Mouse (Mus musculus) liver, adult 2 months (tissue): ENCODE results near the gene Pcgf5. TPM values are rescaled to one million over a fixed set of nuclear protein-coding genes. Genes with fewer than 3 reads are reported as not detected.

ENCODE experiments used
- DNase-seq: peaks from one replicate; pipeline ENCODE4 v3.0.0-alpha.2; 2011; ENCODE audit warnings: low read depth, low spot score; ENCODE audit errors: extremely low read depth
- H3K27ac ChIP-seq: fragments of 200-500 bp; replicated peaks from 2 replicates; pipeline ENCODE4 v1.5.1; 2012; ENCODE audit warnings: low read depth, mild to moderate bottlenecking, control low read depth, inconsistent platforms, low read length; ENCODE audit not compliant: insufficient read depth
- H3K27me3 ChIP-seq: fragments of 200-500 bp; 2 replicates; pipeline ENCODE4 v1.6.1; 2012; ENCODE audit warnings: mild to moderate bottlenecking, moderate library complexity, low read length, inconsistent platforms; ENCODE audit not compliant: control insufficient read depth, insufficient read depth
- H3K36me3 ChIP-seq: fragments of 200-500 bp; 2 replicates; pipeline ENCODE4 v1.6.1; 2012; ENCODE audit warnings: low read length, inconsistent platforms; ENCODE audit not compliant: control insufficient read depth, insufficient read depth
- H3K4me1 ChIP-seq: fragments of 200-500 bp; 2 replicates; pipeline ENCODE4 v1.6.1; 2011; ENCODE audit warnings: low read length; ENCODE audit not compliant: control insufficient read depth, insufficient read depth
- H3K4me3 ChIP-seq: fragments of 200-500 bp; 2 replicates; pipeline ENCODE4 v1.5.1; 2011; ENCODE audit warnings: low read depth, mild to moderate bottlenecking, control low read depth, low read length, moderate library complexity; ENCODE audit not compliant: insufficient read depth
- H3K79me2 ChIP-seq: fragments of 200-500 bp; 2 replicates; pipeline ENCODE4 v1.6.1; 2012; ENCODE audit warnings: inconsistent platforms, mild to moderate bottlenecking, low read length, moderate library complexity; ENCODE audit not compliant: control insufficient read depth, insufficient read depth
- H3K9ac ChIP-seq: fragments of 200-500 bp; 2 replicates; pipeline ENCODE4 v1.6.1; 2012; ENCODE audit warnings: low read depth, mild to moderate bottlenecking, control low read depth, inconsistent platforms, low read length
- CTCF ChIP-seq: fragments of 200-500 bp; IDR thresholded peaks from 2 replicates; pipeline ENCODE4 v1.5.1; 2011; ENCODE audit warnings: low read depth, low read length, control low read depth
- POLR2A ChIP-seq: fragments of 200-500 bp; IDR thresholded peaks from 2 replicates; pipeline ENCODE4 v1.6.1; 2011; ENCODE audit warnings: low read length, control low read depth; ENCODE audit not compliant: insufficient read depth; ENCODE audit errors: extremely low read depth
- WGBS: fragments of 180-500 bp; shearing (Covaris S2); methylation state at CpG from one replicate; pipeline ENCODE4 v1.1.7; 2018; 5-methylcytosine and 5-hydroxymethylcytosine counted together
- polyA plus RNA-seq: library from polyadenylated mRNA; depleted of rRNA; stranded (reverse); fragments of >200 nt; gene quantifications from 2 replicates; pipeline ENCODE4 v1.2.3, GENCODE M21; 2012
- total RNA-seq: library from RNA; depleted of rRNA; stranded (reverse); fragments of >200 nt; gene quantifications from 2 replicates; pipeline ENCODE4 v1.2.3, GENCODE M21; 2014

Gene Pcgf5
- total and polyA plus RNA-seq, 2 experiments, result 3.9 to 14.2 TPM

DNA sequence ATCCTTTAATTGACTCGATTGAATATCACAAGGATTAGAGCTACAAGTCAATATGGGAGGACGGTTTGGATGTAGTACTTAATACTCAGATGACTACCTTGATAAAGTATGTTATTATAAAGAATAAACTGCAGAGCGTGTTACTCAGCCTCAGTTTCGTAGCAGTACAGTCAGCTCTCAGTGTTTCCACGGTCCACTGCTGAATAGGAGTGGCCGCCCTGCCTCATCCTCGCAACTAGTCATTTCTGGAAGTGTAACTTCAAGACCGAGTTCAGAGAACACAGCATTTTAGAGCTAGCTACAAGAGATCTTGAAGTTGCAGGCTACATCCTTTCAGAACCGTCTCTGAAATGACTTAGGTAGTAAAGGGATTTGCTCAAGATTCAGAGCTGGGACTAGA lies 2.8 kb downstream of the Pcgf5 start:
- Histone ChIP-seq H3K79me2 (peaks cover 25% of the 10 kb centered on the region; the same call in 1 of the 2 replicates), H3K9ac (no peak overlapping the region), H3K4me1 (peaks cover 5% of the 10 kb centered on the region; the same call in 1 of the 2 replicates), H3K36me3 (no peaks in the 10 kb centered on the region), H3K4me3 (no peak overlapping the region), H3K27me3 (no peaks in the 10 kb centered on the region), H3K27ac (no peak overlapping the region)
- DNase-seq, result no peak
- WGBS, result 98% methylated on average over 9 of the region's 9 CpGs
- TF ChIP-seq POLR2A (no peak), CTCF (no peak)

DNA sequence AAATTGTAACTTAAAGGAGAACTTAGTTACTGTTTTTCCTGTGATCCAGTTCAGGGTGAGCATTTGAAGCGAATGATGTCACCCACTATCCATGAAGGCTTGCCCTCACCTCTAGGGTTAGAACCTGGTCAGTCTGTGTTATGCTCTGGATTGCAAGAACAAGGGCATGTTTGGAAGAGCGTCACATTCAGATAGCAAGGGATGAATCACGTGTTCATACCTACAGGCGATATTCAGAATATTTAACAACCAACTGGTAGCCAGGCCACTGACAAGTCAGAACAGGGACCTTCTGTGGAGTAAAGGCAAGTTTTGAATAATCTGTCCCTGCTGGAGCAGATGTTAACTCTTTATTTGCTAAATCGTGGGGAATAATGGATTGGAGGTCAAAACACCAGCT lies 14.4 kb downstream of the Pcgf5 start:
- Histone ChIP-seq H3K79me2 (peaks cover 13% of the 10 kb centered on the region), H3K9ac (no peak overlapping the region), H3K27me3 (no peaks in the 10 kb centered on the region), H3K4me3 (no peak overlapping the region), H3K27ac (no peak overlapping the region), H3K4me1 (no peaks in the 10 kb centered on the region; the same call in 1 of the 2 replicates), H3K36me3 (peaks cover 4% of the 10 kb centered on the region; the same call in 1 of the 2 replicates)
- TF ChIP-seq POLR2A, result no peak
- TF ChIP-seq CTCF, result no peak
- no peak for DNase-seq
- 93% methylated on average over 5 of the region's 5 CpGs for WGBS

GRCm38 (mm10) chr19:36364757-36365156 lies 16.6 kb downstream of the Pcgf5 start:
- 90% methylated on average over 8 of the region's 8 CpGs for WGBS

GRCm38 (mm10) chr19:36371478-36371877 lies 23.4 kb downstream of the Pcgf5 start:
- no peaks in the 10 kb centered on the region for H3K36me3 ChIP-seq
- peaks cover 3% of the 10 kb centered on the region; the same call in 1 of the 2 replicates for H3K79me2 ChIP-seq
- no peak for DNase-seq
- H3K9ac ChIP-seq, result no peak overlapping the region
- no peak for TF ChIP-seq POLR2A
- TF ChIP-seq CTCF, result no peak
- WGBS, result 74% methylated on average over 10 of the region's 10 CpGs
- H3K27ac ChIP-seq, result no peak overlapping the region
- no peaks in the 10 kb centered on the region for H3K27me3 ChIP-seq
- peaks cover 7% of the 10 kb centered on the region; the same call in 1 of the 2 replicates for H3K4me1 ChIP-seq
- H3K4me3 ChIP-seq, result no peak overlapping the region

More at GRCm38 (mm10) chr19:36364757-36365156, 16.6 kb downstream of the Pcgf5 start:
- Histone ChIP-seq H3K36me3 (no peaks in the 10 kb centered on the region), H3K9ac (no peak overlapping the region), H3K4me3 (no peak overlapping the region), H3K79me2 (peaks cover 13% of the 10 kb centered on the region), H3K4me1 (no peaks in the 10 kb centered on the region; the same call in 1 of the 2 replicates), H3K27ac (no peak overlapping the region), H3K27me3 (no peaks in the 10 kb centered on the region)
- TF ChIP-seq POLR2A (no peak), CTCF (no peak)
- DNase-seq, result no peak

GRCm38 (mm10) chr19:36373056-36373621 lies 25.0 kb downstream of the Pcgf5 start:
- TF ChIP-seq CTCF (no peak), POLR2A (no peak)
- Histone ChIP-seq H3K4me1 (peaks cover 7% of the 10 kb centered on the region; the same call in 1 of the 2 replicates), H3K79me2 (peaks cover 12% of the 10 kb centered on the region; the same call in 1 of the 2 replicates), H3K27ac (no peak overlapping the region), H3K4me3 (no peak overlapping the region), H3K27me3 (no peaks in the 10 kb centered on the region), H3K9ac (no peak overlapping the region), H3K36me3 (no peaks in the 10 kb centered on the region)
- DNase-seq, result no peak
- 88% methylated on average over 6 of the region's 6 CpGs for WGBS

GRCm38 (mm10) chr19:36375200-36375783 lies 27.2 kb downstream of the Pcgf5 start:
- Histone ChIP-seq H3K27me3 (no peaks in the 10 kb centered on the region), H3K79me2 (peaks cover 12% of the 10 kb centered on the region; the same call in 1 of the 2 replicates), H3K9ac (peak overlapping the region; percentile 53), H3K4me1 (peaks cover 7% of the 10 kb centered on the region; the same call in 1 of the 2 replicates), H3K27ac (peak overlapping the region; percentile 65; the same call in 1 of the 2 replicates), H3K4me3 (peak overlapping the region; percentile 35; the same call in 1 of the 2 replicates), H3K36me3 (no peaks in the 10 kb centered on the region)
- 36% methylated on average over 11 of the region's 11 CpGs for WGBS
- no peak for TF ChIP-seq CTCF
- TF ChIP-seq POLR2A, result no peak
- peak; percentile 68 for DNase-seq
